Mouse (Mus musculus) limb, embryonic 10.5 days (tissue): ENCODE results near the gene Zfp809. TPM values are rescaled to one million over a fixed set of nuclear protein-coding genes. Genes with fewer than 3 reads are reported as not detected.

Source experiments
- DNase-seq: peaks from one replicate; pipeline ENCODE4 v3.0.0-alpha.2; 2017; ENCODE audit warnings: low spot score
- H3K27ac ChIP-seq: fragments of 300-500 bp; sonication (generic); 2 replicates; pipeline ENCODE4 v1.5.1; 2016; ENCODE audit warnings: mild to moderate bottlenecking
- H3K27me3 ChIP-seq: fragments of 300-500 bp; sonication (generic); 2 replicates; pipeline ENCODE4 v1.6.1; 2016; ENCODE audit warnings: low read depth, mild to moderate bottlenecking; ENCODE audit not compliant: poor library complexity, severe bottlenecking
- H3K36me3 ChIP-seq: fragments of 300-500 bp; sonication (generic); 2 replicates; pipeline ENCODE4 v1.6.1; 2016; ENCODE audit warnings: mild to moderate bottlenecking, moderate library complexity
- H3K4me1 ChIP-seq: fragments of 300-500 bp; sonication (generic); 2 replicates; pipeline ENCODE4 v1.6.1; 2016
- H3K4me3 ChIP-seq: fragments of 300-500 bp; sonication (generic); 2 replicates; pipeline ENCODE4 v1.5.1; 2016; ENCODE audit warnings: mild to moderate bottlenecking, moderate library complexity
- H3K9me3 ChIP-seq: fragments of 300-500 bp; sonication (generic); replicated peaks from 2 replicates; pipeline ENCODE4 v1.6.1; 2016; ENCODE audit warnings: mild to moderate bottlenecking
- WGBS: fragments of 180-500 bp; shearing (Covaris S2); methylation state at CpG from one replicate; pipeline ENCODE4 v1.1.7; 2016; 5-methylcytosine and 5-hydroxymethylcytosine counted together
- polyA plus RNA-seq: library from polyadenylated mRNA; unstranded; fragments of >200 nt; fragmentation: Nextera tagmentation; extraction: Ambion mirVana; gene quantifications from 2 replicates; pipeline ENCODE4 v1.2.1, GENCODE M21; 2016

The Zfp809 gene
- polyA plus RNA-seq, 1 experiment from 2014 or later: 12.7 TPM

DNA sequence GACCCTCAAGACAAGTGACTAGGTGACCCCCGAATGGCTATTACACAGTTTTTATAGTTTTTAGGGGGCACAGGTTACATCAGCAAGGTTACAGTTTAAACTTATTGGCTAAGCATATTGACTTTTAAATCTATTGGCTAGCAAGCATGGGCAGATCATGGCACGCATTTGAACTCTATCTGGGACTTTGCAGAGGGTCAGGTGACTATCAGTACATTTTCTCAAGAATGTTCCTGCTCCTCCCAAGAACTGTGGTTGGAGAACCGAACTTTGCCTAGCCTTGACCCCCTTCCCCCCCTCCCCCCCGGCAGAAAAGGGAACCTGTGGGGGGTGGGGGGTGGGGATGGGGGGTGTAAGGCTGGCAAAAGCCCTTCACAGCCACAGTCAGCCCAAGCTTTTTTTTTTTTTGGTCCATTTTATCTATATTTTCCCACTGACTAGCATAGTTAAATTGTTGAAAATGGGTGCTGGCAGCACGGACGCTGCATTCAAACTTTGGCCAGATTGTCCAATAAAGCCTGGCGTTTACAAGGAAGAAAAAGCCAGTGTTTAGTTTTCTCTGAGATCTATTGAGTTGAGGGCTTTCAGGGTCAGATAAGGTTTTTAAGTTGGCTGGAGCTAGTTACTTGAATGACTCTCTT, 4.0 kb downstream of the Zfp809 start:
- no peak for DNase-seq
- H3K36me3 ChIP-seq: peaks cover 3% of the 10 kb centered on the region; the same call in 1 of the 2 replicates
- no peak overlapping the region for H3K4me3 ChIP-seq
- H3K27me3 ChIP-seq: no peaks in the 10 kb centered on the region
- H3K27ac ChIP-seq: no peak overlapping the region
- H3K9me3 ChIP-seq: no peaks in the 10 kb centered on the region
- WGBS: 89% methylated on average over 7 of the region's 7 CpGs
- H3K4me1 ChIP-seq: 0 out of 2 replicates have a peak, but pooled peaks cover 3% of the 10 kb centered on the region

DNA sequence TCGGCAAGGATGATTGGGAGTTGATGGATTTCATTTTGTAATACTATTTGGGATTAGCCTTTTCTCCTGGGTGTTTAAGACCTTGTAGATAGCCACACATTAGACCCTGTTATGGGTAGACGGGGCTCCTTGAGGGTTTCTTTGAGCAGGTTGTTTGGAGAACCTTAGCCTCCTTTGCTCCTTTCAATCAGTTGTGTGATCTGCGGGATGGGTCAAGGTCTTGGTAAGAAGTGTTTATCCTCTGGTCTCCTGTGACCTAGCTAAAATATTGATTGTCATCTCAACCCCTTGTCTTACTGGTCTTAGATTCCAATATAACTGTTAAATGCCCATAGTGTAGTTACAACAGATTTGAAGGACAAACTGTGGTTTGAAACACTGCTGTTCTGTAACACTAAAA, 4.5 kb downstream of the Zfp809 start:
- H3K27me3 ChIP-seq: no peaks in the 10 kb centered on the region

DNA sequence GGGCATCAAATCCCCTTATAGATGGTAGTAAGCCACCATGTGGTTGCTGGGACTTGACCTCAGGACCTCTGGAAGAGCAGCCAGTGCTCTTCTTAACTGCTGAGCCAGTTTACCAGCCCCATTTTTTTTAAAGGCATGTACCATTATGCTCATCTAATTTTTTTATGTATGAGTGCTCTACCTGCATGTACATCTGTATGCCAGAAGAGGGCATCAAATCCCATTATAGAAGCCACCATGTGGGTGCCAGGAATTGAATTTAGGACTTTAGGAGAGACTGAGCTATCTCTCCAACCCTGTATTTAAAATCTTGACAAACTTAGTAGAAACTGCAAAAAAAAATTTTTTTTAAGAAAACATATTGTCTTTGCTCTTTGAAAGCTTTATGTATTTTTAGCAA, 5.0 kb downstream of the Zfp809 start:
- 0 out of 2 replicates have a peak, but pooled peaks cover 3% of the 10 kb centered on the region for H3K4me1 ChIP-seq
- H3K27me3 ChIP-seq: no peaks in the 10 kb centered on the region
- H3K4me3 ChIP-seq: no peak overlapping the region
- DNase-seq: no peak
- H3K36me3 ChIP-seq: peaks cover 10% of the 10 kb centered on the region
- H3K9me3 ChIP-seq: no peaks in the 10 kb centered on the region
- no peak overlapping the region for H3K27ac ChIP-seq

More for the DNA sequence above, 4.5 kb downstream of the Zfp809 start:
- peaks cover 5% of the 10 kb centered on the region for H3K36me3 ChIP-seq
- H3K4me1 ChIP-seq: 0 out of 2 replicates have a peak, but pooled peaks cover 3% of the 10 kb centered on the region
- H3K27ac ChIP-seq: no peak overlapping the region
- H3K9me3 ChIP-seq: no peaks in the 10 kb centered on the region
- WGBS: 94% methylated on average over 3 of the region's 3 CpGs
- no peak overlapping the region for H3K4me3 ChIP-seq
- DNase-seq: no peak

DNA sequence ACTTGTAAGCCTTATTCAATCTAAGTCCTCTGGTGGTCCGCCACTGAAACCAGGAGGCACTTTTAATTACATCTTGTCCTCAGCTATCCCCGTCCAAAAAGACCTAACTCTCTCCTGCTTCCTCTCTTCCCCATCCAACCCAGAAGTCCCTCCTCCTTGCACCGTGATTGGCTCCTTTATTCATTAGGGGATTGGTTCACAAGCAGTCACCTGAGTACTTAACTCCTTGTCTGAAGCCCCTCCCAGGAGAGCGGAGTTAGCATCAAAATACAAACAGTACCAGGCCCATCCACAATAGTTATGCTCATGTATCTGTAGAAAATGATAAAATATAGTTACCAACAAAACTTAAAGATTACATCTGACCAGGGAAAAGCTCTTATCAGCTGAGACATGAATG, 14.5 kb downstream of the Zfp809 start:
- Histone ChIP-seq H3K27ac (no peak overlapping the region), H3K4me1 (no peaks in the 10 kb centered on the region), H3K4me3 (no peak overlapping the region), H3K36me3 (peaks cover 97% of the 10 kb centered on the region), H3K27me3 (no peaks in the 10 kb centered on the region), H3K9me3 (no peaks in the 10 kb centered on the region)
- 94% methylated on average over 4 of the region's 4 CpGs for WGBS
- DNase-seq: no peak

DNA sequence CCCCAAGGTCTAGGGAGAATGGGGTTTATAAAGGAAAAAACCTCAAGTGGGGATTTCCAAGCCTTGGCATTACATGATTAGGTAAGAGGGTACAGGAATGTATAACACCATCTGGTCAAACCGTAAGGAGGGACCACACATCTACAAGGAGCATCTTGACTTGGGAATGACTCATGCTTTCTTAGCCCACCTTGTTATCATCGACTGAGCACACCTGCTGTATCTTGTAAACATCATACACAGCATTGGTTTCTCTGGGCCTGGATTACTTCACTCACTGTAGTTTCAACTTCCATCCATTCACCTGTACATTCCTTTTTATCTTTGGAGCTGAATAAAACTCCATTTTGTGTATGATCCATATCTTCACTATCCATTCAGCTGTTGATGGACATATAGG, 18.7 kb downstream of the Zfp809 start:
- no peak overlapping the region for H3K4me3 ChIP-seq
- no peak for DNase-seq
- whole genome bisulfite sequencing: 83% methylated on average over 2 of the region's 2 CpGs

DNA sequence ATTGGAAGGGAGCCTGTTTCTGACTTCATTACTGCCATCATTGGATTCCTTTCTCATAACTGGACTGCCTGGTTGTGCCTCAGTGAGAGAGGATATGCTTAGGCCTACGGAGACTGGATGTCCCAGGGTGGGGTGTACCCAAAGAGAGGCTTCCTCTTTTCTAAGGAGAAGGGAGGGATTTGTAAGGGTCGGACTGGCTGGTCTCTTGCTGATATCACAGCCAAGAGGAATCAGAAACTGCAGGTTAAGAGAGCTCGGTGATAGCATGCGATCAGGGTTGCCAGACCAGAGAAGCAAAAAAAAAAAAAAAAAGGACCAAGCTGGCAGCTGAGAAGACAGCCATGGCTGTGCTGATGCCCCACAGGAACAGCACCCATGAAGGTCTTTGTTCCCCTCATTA, 31.1 kb downstream of the Zfp809 start:
- no peak overlapping the region for H3K4me3 ChIP-seq
- peaks cover 7% of the 10 kb centered on the region; the same call in 1 of the 2 replicates for H3K9me3 ChIP-seq
- WGBS: 98% methylated on average over 4 of the region's 4 CpGs
- no peaks in the 10 kb centered on the region for H3K27me3 ChIP-seq
- DNase-seq: no peak
- H3K4me1 ChIP-seq: peaks cover 8% of the 10 kb centered on the region; the same call in 1 of the 2 replicates
- peaks cover 69% of the 10 kb centered on the region for H3K36me3 ChIP-seq
- no peak overlapping the region for H3K27ac ChIP-seq

More for the DNA sequence above, 18.7 kb downstream of the Zfp809 start:
- Histone ChIP-seq H3K4me1 (no peaks in the 10 kb centered on the region), H3K27me3 (no peaks in the 10 kb centered on the region), H3K27ac (no peak overlapping the region), H3K9me3 (peaks cover 9% of the 10 kb centered on the region), H3K36me3 (peaks cover 96% of the 10 kb centered on the region)

DNA sequence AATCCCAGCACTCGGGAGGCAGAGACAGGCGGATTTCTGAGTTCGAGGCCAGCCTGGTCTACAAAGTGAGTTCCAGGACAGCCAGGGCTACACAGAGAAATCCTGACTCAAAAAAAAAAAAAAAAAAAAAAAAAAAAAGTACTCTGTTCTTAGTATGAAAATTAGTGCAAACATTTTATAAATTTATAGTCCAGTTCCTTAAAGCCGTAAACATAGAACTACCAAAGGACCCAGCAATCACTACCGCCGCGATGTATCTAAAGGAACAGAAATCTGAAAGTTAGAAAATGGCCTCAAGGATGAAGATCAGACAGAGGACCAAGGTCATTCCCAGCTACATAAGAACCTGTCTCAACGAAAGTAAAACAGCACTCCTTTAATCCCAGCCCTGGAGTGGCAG, 33.3 kb downstream of the Zfp809 start:
- H3K27ac ChIP-seq: peak overlapping the region; percentile 92; the same call in 1 of the 2 replicates
- peaks cover 47% of the 10 kb centered on the region for H3K36me3 ChIP-seq
- H3K9me3 ChIP-seq: 0 out of 2 replicates have a peak, but pooled peaks cover 7% of the 10 kb centered on the region
- H3K27me3 ChIP-seq: no peaks in the 10 kb centered on the region
- H3K4me3 ChIP-seq: peak overlapping the region; percentile 85
- H3K4me1 ChIP-seq: peaks cover 8% of the 10 kb centered on the region; the same call in 1 of the 2 replicates
- WGBS: 87% methylated on average over 8 of the region's 8 CpGs
- no peak for DNase-seq

DNA sequence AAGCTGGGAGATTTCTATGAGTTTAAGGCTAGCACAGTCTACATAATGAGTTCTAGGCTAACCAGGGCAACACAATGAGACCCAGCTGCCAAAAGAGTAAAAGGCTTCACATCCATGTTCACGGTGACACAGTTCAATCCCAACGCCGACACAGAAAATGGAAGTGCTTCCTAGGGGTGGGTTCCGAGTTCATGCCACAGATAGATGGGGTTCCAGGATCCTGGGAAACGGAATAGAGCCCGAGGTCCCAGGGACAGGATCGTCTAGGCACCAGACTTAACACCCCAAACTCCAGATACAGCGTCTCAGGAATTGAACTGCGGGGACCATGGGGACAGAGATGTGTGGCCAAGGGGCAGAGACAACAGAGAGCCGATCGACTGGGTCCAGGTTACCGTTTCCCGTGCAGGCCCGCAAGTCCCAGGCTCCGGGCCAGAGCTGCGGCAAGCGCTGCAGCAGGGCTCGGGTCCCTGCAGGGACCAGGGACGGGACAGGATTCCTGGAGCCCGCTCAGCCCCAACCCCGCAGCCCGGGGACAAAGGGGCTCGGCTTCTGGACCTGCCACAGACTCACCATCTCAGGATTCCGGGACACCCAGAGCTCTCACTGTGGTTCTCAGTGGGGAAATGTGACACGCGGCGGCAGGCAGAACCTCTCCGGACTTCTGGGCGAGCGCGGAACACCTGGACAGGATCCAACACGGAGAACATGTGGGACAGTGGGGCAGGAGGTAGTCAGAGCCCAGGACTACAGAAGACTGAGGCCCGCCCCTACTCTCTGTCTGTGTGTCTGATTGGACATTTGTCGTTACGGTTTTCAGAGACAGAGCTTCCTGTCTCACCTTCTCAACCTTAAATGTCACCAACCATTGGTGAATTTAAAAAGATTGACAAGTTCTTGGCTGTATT, 33.9 kb downstream of the Zfp809 start, which contains the start of gene Zfp599:
TSS of gene Zfp599 (minus strand) at position 712 of the 908 bp plus-strand sequence.
- H3K9me3 ChIP-seq: 0 out of 2 replicates have a peak, but pooled peaks cover 7% of the 10 kb centered on the region
- H3K36me3 ChIP-seq: peaks cover 41% of the 10 kb centered on the region
- H3K4me1 ChIP-seq: peaks cover 8% of the 10 kb centered on the region; the same call in 1 of the 2 replicates
- H3K27me3 ChIP-seq: no peaks in the 10 kb centered on the region
- H3K4me3 ChIP-seq: peak within 1 kb of the TSS; percentile 85
- WGBS: 3% methylated on average over 35 of the region's 35 CpGs
- DNase-seq: peak; percentile 76
- H3K27ac ChIP-seq: peak within 1 kb of the TSS; percentile 92

DNA sequence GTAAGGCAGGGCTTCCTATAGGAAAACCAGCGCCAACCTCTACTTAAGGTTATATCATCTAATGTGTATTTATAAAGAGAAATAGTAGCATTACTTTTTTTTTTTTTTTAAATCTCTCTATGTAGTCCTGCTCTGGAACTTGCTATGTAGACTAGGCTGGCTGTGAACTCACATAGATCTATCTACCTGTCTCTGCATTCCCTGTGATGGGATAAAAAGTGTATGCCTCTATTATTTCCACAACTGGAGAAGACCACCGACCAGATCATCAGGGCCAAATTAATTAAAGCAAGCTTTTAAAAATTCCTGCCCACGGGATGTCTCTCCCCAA, 34.5 kb downstream of the Zfp809 start:
- no peak for DNase-seq
- 25% methylated on average over 3 of the region's 3 CpGs for WGBS
- Histone ChIP-seq H3K36me3 (peaks cover 35% of the 10 kb centered on the region), H3K4me3 (peak overlapping the region; percentile 85), H3K27ac (no peak overlapping the region), H3K4me1 (peaks cover 8% of the 10 kb centered on the region; the same call in 1 of the 2 replicates), H3K9me3 (0 out of 2 replicates have a peak, but pooled peaks cover 7% of the 10 kb centered on the region), H3K27me3 (no peaks in the 10 kb centered on the region)

DNA sequence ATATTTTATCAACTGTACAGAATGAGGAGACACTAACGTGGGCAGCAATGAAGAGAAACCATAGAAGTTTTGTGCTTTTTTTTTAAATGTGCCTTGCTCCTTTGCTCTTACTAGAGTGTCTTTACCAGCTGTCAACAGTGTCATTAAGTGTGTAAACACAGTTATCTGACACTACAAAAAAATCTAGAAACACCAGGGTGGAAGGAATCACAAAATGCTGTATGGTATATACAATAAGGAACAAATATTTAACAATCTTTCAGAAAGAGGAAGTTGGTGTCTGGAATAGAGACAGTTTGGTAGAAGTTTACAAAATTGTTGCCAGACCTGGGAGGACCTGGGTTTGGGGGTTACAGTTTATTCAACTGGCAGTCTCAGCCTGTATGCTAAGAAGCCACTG, 36.1 kb downstream of the Zfp809 start:
- Histone ChIP-seq H3K4me3 (no peak overlapping the region), H3K27ac (no peak overlapping the region), H3K9me3 (no peaks in the 10 kb centered on the region), H3K4me1 (peaks cover 8% of the 10 kb centered on the region; the same call in 1 of the 2 replicates), H3K27me3 (no peaks in the 10 kb centered on the region), H3K36me3 (peaks cover 19% of the 10 kb centered on the region)
- 92% methylated on average over 1 of the region's 1 CpGs for WGBS
- no peak for DNase-seq

DNA sequence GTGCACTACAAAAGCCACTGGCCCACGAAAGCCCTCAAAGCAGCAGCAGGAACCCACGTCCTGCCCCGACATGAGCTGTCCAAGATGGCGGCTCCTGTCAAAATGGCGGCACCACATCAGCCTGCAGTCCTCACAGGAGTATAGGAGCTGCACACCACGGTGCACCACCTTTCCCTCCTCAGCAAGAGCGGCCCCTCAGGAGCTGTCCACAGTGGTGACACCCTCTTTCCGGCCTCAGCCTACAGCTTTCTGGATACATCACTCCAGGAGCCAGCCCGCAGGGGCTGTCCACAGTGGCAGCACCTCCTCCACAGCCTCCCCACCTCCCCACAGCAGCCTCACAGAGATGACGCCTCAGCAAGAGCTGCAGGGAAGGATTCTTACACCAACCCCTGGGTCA, 37.1 kb downstream of the Zfp809 start:
- H3K9me3 ChIP-seq: no peaks in the 10 kb centered on the region
- H3K4me3 ChIP-seq: no peak overlapping the region
- DNase-seq: no peak
- H3K27me3 ChIP-seq: no peaks in the 10 kb centered on the region
- H3K36me3 ChIP-seq: peaks cover 9% of the 10 kb centered on the region
- no peak overlapping the region for H3K27ac ChIP-seq
- WGBS: 88% methylated on average over 10 of the region's 10 CpGs
- H3K4me1 ChIP-seq: peaks cover 8% of the 10 kb centered on the region; the same call in 1 of the 2 replicates

DNA sequence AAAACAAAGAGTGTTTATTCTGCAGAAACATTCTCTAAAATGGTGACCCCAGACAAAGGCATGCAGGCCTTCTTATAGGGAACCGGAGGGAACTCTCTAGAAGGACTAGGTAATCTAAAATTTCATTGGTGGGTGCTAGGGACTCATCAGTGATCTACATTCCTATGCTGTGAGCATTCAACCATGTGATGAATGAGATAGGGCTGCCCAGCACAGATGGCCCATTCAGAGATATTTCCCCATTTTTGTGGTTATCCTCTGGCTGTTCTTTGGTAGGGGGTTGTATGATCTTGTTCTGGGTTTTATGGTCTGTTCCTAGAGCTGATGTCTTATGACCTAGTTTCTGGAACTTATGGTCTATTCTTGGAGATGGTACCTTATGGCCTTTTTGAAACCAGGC, 43.4 kb downstream of the Zfp809 start:
- H3K27me3 ChIP-seq: no peaks in the 10 kb centered on the region
- H3K4me1 ChIP-seq: no peaks in the 10 kb centered on the region
- H3K36me3 ChIP-seq: peaks cover 7% of the 10 kb centered on the region
- 95% methylated on average over 1 of the region's 1 CpGs for WGBS
- no peak for DNase-seq
- no peaks in the 10 kb centered on the region for H3K9me3 ChIP-seq
- no peak overlapping the region for H3K27ac ChIP-seq
- H3K4me3 ChIP-seq: no peak overlapping the region

DNA sequence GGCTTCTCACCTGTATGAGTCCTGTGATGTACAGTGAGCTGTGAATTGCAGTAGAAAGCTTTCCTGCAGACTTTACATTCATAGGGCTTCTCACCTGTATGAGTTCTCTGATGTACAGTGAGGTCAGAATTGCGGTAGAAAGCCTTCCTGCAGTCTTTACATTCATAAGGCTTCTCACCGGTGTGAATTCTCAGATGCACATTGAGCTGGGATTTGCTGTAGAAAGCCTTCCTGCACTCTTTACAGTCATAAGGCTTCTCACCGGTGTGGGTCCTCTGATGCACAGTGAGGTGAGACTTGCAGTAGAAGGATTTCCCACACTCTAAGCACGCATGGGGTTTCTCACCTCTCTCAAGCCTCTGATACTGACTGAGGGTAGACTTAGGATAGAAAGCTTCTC, 53.2 kb downstream of the Zfp809 start:
- Histone ChIP-seq H3K9me3 (peaks cover 51% of the 10 kb centered on the region), H3K4me3 (no peak overlapping the region), H3K27me3 (no peaks in the 10 kb centered on the region), H3K36me3 (peaks cover 95% of the 10 kb centered on the region), H3K27ac (no peak overlapping the region), H3K4me1 (no peaks in the 10 kb centered on the region)
- 98% methylated on average over 4 of the region's 4 CpGs for WGBS
- no peak for DNase-seq
